Mouse (Mus musculus) liver, adult 2 months (tissue): Measurements from ENCODE around the gene Washc2. TPM values are rescaled to one million over a fixed set of nuclear protein-coding genes. Genes with fewer than 3 reads are reported as not detected.

Experiments used
- DNase-seq: peaks from one replicate; pipeline ENCODE4 v3.0.0-alpha.2; 2011; ENCODE audit warnings: low read depth, low spot score; ENCODE audit errors: extremely low read depth
- H3K27ac ChIP-seq: fragments of 200-500 bp; replicated peaks from 2 replicates; pipeline ENCODE4 v1.5.1; 2012; ENCODE audit warnings: low read depth, mild to moderate bottlenecking, control low read depth, inconsistent platforms, low read length; ENCODE audit not compliant: insufficient read depth
- H3K27me3 ChIP-seq: fragments of 200-500 bp; 2 replicates; pipeline ENCODE4 v1.6.1; 2012; ENCODE audit warnings: mild to moderate bottlenecking, moderate library complexity, low read length, inconsistent platforms; ENCODE audit not compliant: control insufficient read depth, insufficient read depth
- H3K36me3 ChIP-seq: fragments of 200-500 bp; 2 replicates; pipeline ENCODE4 v1.6.1; 2012; ENCODE audit warnings: low read length, inconsistent platforms; ENCODE audit not compliant: control insufficient read depth, insufficient read depth
- H3K4me1 ChIP-seq: fragments of 200-500 bp; 2 replicates; pipeline ENCODE4 v1.6.1; 2011; ENCODE audit warnings: low read length; ENCODE audit not compliant: control insufficient read depth, insufficient read depth
- H3K4me3 ChIP-seq: fragments of 200-500 bp; 2 replicates; pipeline ENCODE4 v1.5.1; 2011; ENCODE audit warnings: low read depth, mild to moderate bottlenecking, control low read depth, low read length, moderate library complexity; ENCODE audit not compliant: insufficient read depth
- H3K79me2 ChIP-seq: fragments of 200-500 bp; 2 replicates; pipeline ENCODE4 v1.6.1; 2012; ENCODE audit warnings: inconsistent platforms, mild to moderate bottlenecking, low read length, moderate library complexity; ENCODE audit not compliant: control insufficient read depth, insufficient read depth
- H3K9ac ChIP-seq: fragments of 200-500 bp; 2 replicates; pipeline ENCODE4 v1.6.1; 2012; ENCODE audit warnings: low read depth, mild to moderate bottlenecking, control low read depth, inconsistent platforms, low read length
- CTCF ChIP-seq: fragments of 200-500 bp; IDR thresholded peaks from 2 replicates; pipeline ENCODE4 v1.5.1; 2011; ENCODE audit warnings: low read depth, low read length, control low read depth
- POLR2A ChIP-seq: fragments of 200-500 bp; IDR thresholded peaks from 2 replicates; pipeline ENCODE4 v1.6.1; 2011; ENCODE audit warnings: low read length, control low read depth; ENCODE audit not compliant: insufficient read depth; ENCODE audit errors: extremely low read depth
- WGBS: fragments of 180-500 bp; shearing (Covaris S2); methylation state at CpG from one replicate; pipeline ENCODE4 v1.1.7; 2018; 5-methylcytosine and 5-hydroxymethylcytosine counted together
- polyA plus RNA-seq: library from polyadenylated mRNA; depleted of rRNA; stranded (reverse); fragments of >200 nt; gene quantifications from 2 replicates; pipeline ENCODE4 v1.2.3, GENCODE M21; 2012
- total RNA-seq: library from RNA; depleted of rRNA; stranded (reverse); fragments of >200 nt; gene quantifications from 2 replicates; pipeline ENCODE4 v1.2.3, GENCODE M21; 2014

Washc2 gene
- total and polyA plus RNA-seq, 2 experiments = 32.7 to 38.5 TPM

GRCm38 (mm10) chr6:116278679-116279317 is 71.0 kb downstream of the Washc2 start:
- WGBS = 81% methylated on average over 5 of the region's 5 CpGs
- peaks cover 3% of the 10 kb centered on the region for H3K4me1 ChIP-seq
- no peak for DNase-seq
- no peak overlapping the region for H3K4me3 ChIP-seq
- no peak overlapping the region for H3K9ac ChIP-seq
- H3K27ac ChIP-seq = no peak overlapping the region
- TF ChIP-seq POLR2A = no peak
- no peak for TF ChIP-seq CTCF
- H3K36me3 ChIP-seq = peaks cover 20% of the 10 kb centered on the region
- H3K27me3 ChIP-seq = no peaks in the 10 kb centered on the region
- no peaks in the 10 kb centered on the region for H3K79me2 ChIP-seq

GRCm38 (mm10) chr6:116281014-116281413 is 73.2 kb downstream of the Washc2 start:
- no peak overlapping the region for H3K27ac ChIP-seq

GRCm38 (mm10) chr6:116282546-116282945 is 74.7 kb downstream of the Washc2 start:
- peaks cover 18% of the 10 kb centered on the region for H3K4me1 ChIP-seq
- peaks cover 20% of the 10 kb centered on the region for H3K36me3 ChIP-seq
- H3K79me2 ChIP-seq = no peaks in the 10 kb centered on the region
- H3K9ac ChIP-seq = no peak overlapping the region
- peak; percentile 52 for DNase-seq
- WGBS = 59% methylated on average over 4 of the region's 4 CpGs
- H3K27ac ChIP-seq = no peak overlapping the region
- no peak overlapping the region for H3K4me3 ChIP-seq
- peak; percentile 19; the same call in 1 of the 2 replicates for TF ChIP-seq CTCF
- no peak for TF ChIP-seq POLR2A
- no peaks in the 10 kb centered on the region for H3K27me3 ChIP-seq

More at GRCm38 (mm10) chr6:116281014-116281413, 73.2 kb downstream of the Washc2 start:
- no peak for TF ChIP-seq POLR2A
- no peak for TF ChIP-seq CTCF
- DNase-seq = no peak
- no peak overlapping the region for H3K4me3 ChIP-seq
- no peak overlapping the region for H3K9ac ChIP-seq
- peaks cover 20% of the 10 kb centered on the region for H3K36me3 ChIP-seq
- no peaks in the 10 kb centered on the region for H3K27me3 ChIP-seq
- WGBS = 93% methylated on average over 13 of the region's 13 CpGs
- no peaks in the 10 kb centered on the region for H3K79me2 ChIP-seq
- H3K4me1 ChIP-seq = peaks cover 14% of the 10 kb centered on the region

GRCm38 (mm10) chr6:116283280-116283679 is 75.4 kb downstream of the Washc2 start:
- Histone ChIP-seq H3K36me3 (peaks cover 21% of the 10 kb centered on the region), H3K9ac (no peak overlapping the region), H3K4me1 (peaks cover 18% of the 10 kb centered on the region), H3K27me3 (no peaks in the 10 kb centered on the region), H3K27ac (no peak overlapping the region), H3K79me2 (no peaks in the 10 kb centered on the region), H3K4me3 (no peak overlapping the region)
- TF ChIP-seq CTCF (no peak), POLR2A (no peak)
- 98% methylated on average over 3 of the region's 3 CpGs for WGBS
- no peak for DNase-seq

GRCm38 (mm10) chr6:116286321-116286720 is 78.5 kb downstream of the Washc2 start:
- WGBS = 23% methylated on average over 4 of the region's 4 CpGs
- Histone ChIP-seq H3K36me3 (peaks cover 23% of the 10 kb centered on the region), H3K27ac (peak overlapping the region; percentile 56), H3K4me3 (no peak overlapping the region), H3K79me2 (peaks cover 5% of the 10 kb centered on the region; the same call in 1 of the 2 replicates), H3K9ac (no peak overlapping the region), H3K4me1 (peaks cover 18% of the 10 kb centered on the region), H3K27me3 (no peaks in the 10 kb centered on the region)
- DNase-seq = peak; percentile 77
- TF ChIP-seq CTCF (no peak), POLR2A (no peak)

- TF ChIP-seq POLR2A = no peak
- no peak for TF ChIP-seq CTCF
- WGBS = 52% methylated on average over 5 of the region's 5 CpGs
- no peak overlapping the region for H3K4me3 ChIP-seq
- peaks cover 5% of the 10 kb centered on the region; the same call in 1 of the 2 replicates for H3K79me2 ChIP-seq
- DNase-seq = peak; percentile 99
- H3K9ac ChIP-seq = no peak overlapping the region
- H3K4me1 ChIP-seq = peaks cover 15% of the 10 kb centered on the region
- H3K27ac ChIP-seq = peak overlapping the region; percentile 88
- H3K27me3 ChIP-seq = no peaks in the 10 kb centered on the region
- peaks cover 26% of the 10 kb centered on the region for H3K36me3 ChIP-seq
These were observed 79.2 kb downstream of the Washc2 start for GRCm38 (mm10) chr6:116286870-116287575.
